17 mouse cellular contexts compared by ENCODE assay signal in genomic region chr1:88145278-88145677, GRCm38 (mm10). TPM values are rescaled to one million over a fixed set of nuclear protein-coding genes. Genes with fewer than 3 reads are reported as not detected.
A peak's percentile ranks its signal among the peaks of the same experiment; 100 is the strongest.
DNase-seq lines count a peak whose midpoint lies in the region; ATAC-seq and TF ChIP-seq lines count a peak whose summit lies in the region.
"Not testable (repeated sequence)": the region's sequence is repeated elsewhere in the genome, so short reads cannot be mapped to it uniquely, and the experiment has no call there.
"Had no signal": no experiment of that assay in that cellular context is flagged by ENCODE, and none has a peak within 500 bp of the region (broad histone marks: within the 10 kb centered on the region; RNA-seq: fewer than 3 reads in every experiment).

No protein-coding gene starts in this region.

- CTCF ChIA-PET in Patski (lab: Charles Lee): not testable (repeated sequence)

- peak; percentile 26 for DNase-seq in 416B (ENCODE audit: low read depth)
- not testable (repeated sequence) for DNase-seq in Patski (ENCODE audit: low read depth, low spot score); forebrain, postnatal 0 days
- DNase-seq in c-Kit-positive CD71-positive TER-119-negative erythroid progenitor cells, embryonic 14.5 days (ENCODE audit: low read depth): peak; percentile 9
- DNase-seq in kidney, adult 9 months: peak; percentile 33
- DNase-seq in limb, embryonic 11.5 days (ENCODE audit: low spot score): peak; percentile 27
- peak; percentile 69 for DNase-seq in lung, postnatal 36 days
- peak; percentile 5 for DNase-seq in splenic B cell, adult 2 months (ENCODE audit: low read depth, low spot score)

- H3K27me3 ChIP-seq in Patski; forebrain, postnatal 0 days (ENCODE audit: insufficient read depth, low read length); limb, embryonic 11.5 days (ENCODE audit: control insufficient read depth, insufficient read depth, low read length); splenic B cell, adult 2 months (ENCODE audit: control insufficient read depth, insufficient read depth, low read length, poor library complexity, severe bottlenecking): not testable (repeated sequence)

- WGBS in forebrain, postnatal 0 days: 71% methylated on average over 2 of the region's 2 CpGs
- WGBS in limb, embryonic 11.5 days: 56% methylated on average over 2 of the region's 2 CpGs

- H3K9ac ChIP-seq in forebrain, postnatal 0 days; limb, embryonic 11.5 days (ENCODE audit: low read length): not testable (repeated sequence)

- ATAC-seq in Patski; forebrain, postnatal 0 days; limb, embryonic 11.5 days (ENCODE audit: insufficient number of reproducible peaks, low FRiP score, low TSS enrichment, low read depth): not testable (repeated sequence)

- POLR2A ChIA-PET in Patski (lab: Charles Lee): not testable (repeated sequence)

- H3K27ac ChIP-seq in forebrain, postnatal 0 days (ENCODE audit: low read depth, low read length); limb, embryonic 11.5 days (replicated peaks; ENCODE audit: low read depth, low read length): not testable (repeated sequence)

- not testable (repeated sequence) for H3K9me3 ChIP-seq in forebrain, postnatal 0 days (ENCODE audit: low read length); limb, embryonic 11.5 days (ENCODE audit: control insufficient read depth, low read length)

- H3K4me3 ChIP-seq in forebrain, postnatal 0 days (ENCODE audit: low read depth, low read length); limb, embryonic 11.5 days (ENCODE audit: low read depth, low read length): not testable (repeated sequence)

- in situ Hi-C loops in Patski (cut with MboI; ENCODE audit: low pct_unique_long_range_greater_than_20kb): not testable (repeated sequence)

- not testable (repeated sequence) for H3K4me2 ChIP-seq in forebrain, postnatal 0 days (ENCODE audit: low read depth); limb, embryonic 11.5 days (ENCODE audit: low read depth, severe bottlenecking)

- peak; percentile 48 for TF ChIP-seq CTCF in Patski (IDR thresholded peaks at IDR 0.05)
- TF ChIP-seq CTCF in forebrain, postnatal 0 days (IDR thresholded peaks at IDR 0.05; ENCODE audit: low read depth): peak; percentile 32

- not testable (repeated sequence) for H3K4me1 ChIP-seq in forebrain, postnatal 0 days (ENCODE audit: insufficient read depth); limb, embryonic 11.5 days (ENCODE audit: control insufficient read depth, insufficient read depth, low read length)

- H3K36me3 ChIP-seq in forebrain, postnatal 0 days (ENCODE audit: insufficient read depth); limb, embryonic 11.5 days (ENCODE audit: control insufficient read depth, insufficient read depth, low read length); splenic B cell, adult 2 months (ENCODE audit: control insufficient read depth, insufficient read depth, low read length, poor library complexity, severe bottlenecking): not testable (repeated sequence)

RNA-seq across cellular contexts. Expression of gene Ugt1a6a, which starts 10.7 kb away (rescaled TPM):
- 21.3 TPM for polyA plus RNA-seq in Patski (2021)
- 0.69 and 2.0 TPM in 2 replicates for total RNA-seq in forebrain, postnatal 0 days (2014; rRNA removed)
- 3.8 and 5.1 TPM in 2 replicates for polyA plus RNA-seq in forebrain, postnatal 0 days (2015; fragmentation: Nextera tagmentation; extraction: Ambion mirVana)
- polyA plus RNA-seq in limb, embryonic 11.5 days (2014; fragmentation: Nextera tagmentation; extraction: Ambion mirVana): 0.04 and 0.34 TPM in 2 replicates
- polyA plus RNA-seq: erythroblast, embryonic 14.5 days had no signal

RNA-seq across cellular contexts. Expression of gene Ugt1a5, which starts 20.5 kb away (rescaled TPM):
- polyA plus RNA-seq in Patski (2021): not detected
- total RNA-seq in forebrain, postnatal 0 days (2014; rRNA removed): not detected in 2 replicates
- polyA plus RNA-seq in forebrain, postnatal 0 days (2015; fragmentation: Nextera tagmentation; extraction: Ambion mirVana): not detected in 2 replicates
- not detected in 2 replicates for polyA plus RNA-seq in limb, embryonic 11.5 days (2014; fragmentation: Nextera tagmentation; extraction: Ambion mirVana)
- total RNA-seq: left cerebral cortex, adult 18-20 months had no signal
- polyA plus RNA-seq: cortical plate, adult 2 months; erythroblast, embryonic 14.5 days; hindbrain, embryonic 16.5 days; midbrain, embryonic 16.5 days; neural tube, embryonic 12.5 days; stomach, embryonic 15.5 days had no signal

RNA-seq across cellular contexts. Expression of gene Ugt1a6b, which starts 42.2 kb away (rescaled TPM):
- polyA plus RNA-seq in Patski (2021): 4.2 TPM
- total RNA-seq in forebrain, postnatal 0 days (2014; rRNA removed): 2.0 and 2.5 TPM in 2 replicates
- 2.1 and 2.9 TPM in 2 replicates for polyA plus RNA-seq in forebrain, postnatal 0 days (2015; fragmentation: Nextera tagmentation; extraction: Ambion mirVana)
- not detected in 2 replicates for polyA plus RNA-seq in limb, embryonic 11.5 days (2014; fragmentation: Nextera tagmentation; extraction: Ambion mirVana)
- polyA plus RNA-seq: erythroblast, embryonic 14.5 days; neural tube, embryonic 12.5 days had no signal

RNA-seq across cellular contexts. Expression of gene Ugt1a7c, which starts 50.4 kb away (rescaled TPM):
- polyA plus RNA-seq in Patski (2021): 46.3 TPM
- 1.2 and 1.9 TPM in 2 replicates for total RNA-seq in forebrain, postnatal 0 days (2014; rRNA removed)
- 1.4 and 1.7 TPM in 2 replicates for polyA plus RNA-seq in forebrain, postnatal 0 days (2015; fragmentation: Nextera tagmentation; extraction: Ambion mirVana)
- polyA plus RNA-seq in limb, embryonic 11.5 days (2014; fragmentation: Nextera tagmentation; extraction: Ambion mirVana): 0.79 and 1.0 TPM in 2 replicates

RNA-seq across cellular contexts. Expression of gene Ugt1a2, which starts 55.1 kb away (rescaled TPM):
- polyA plus RNA-seq in Patski (2021): 5.6 TPM
- total RNA-seq in forebrain, postnatal 0 days (2014; rRNA removed): not detected in 2 replicates
- not detected in 2 replicates for polyA plus RNA-seq in forebrain, postnatal 0 days (2015; fragmentation: Nextera tagmentation; extraction: Ambion mirVana)
- not detected in 2 replicates for polyA plus RNA-seq in limb, embryonic 11.5 days (2014; fragmentation: Nextera tagmentation; extraction: Ambion mirVana)
- total RNA-seq: gastrocnemius, postnatal 14 days; heart, postnatal 14 days; left cerebral cortex, adult 18-20 months had no signal
- polyA plus RNA-seq: cortical plate, adult 2 months; erythroblast, embryonic 14.5 days; hindbrain, embryonic 16.5 days; midbrain, embryonic 16.5 days; neural tube, embryonic 12.5 days had no signal
